In genomic region chr11:99379568-99379967, GRCm38 (mm10) we compare ENCODE assay signal across 10 mouse cellular contexts. TPM values are rescaled to one million over a fixed set of nuclear protein-coding genes. Genes with fewer than 3 reads are reported as not detected.
DNase-seq lines count a peak whose midpoint lies in the region; ATAC-seq and TF ChIP-seq lines count a peak whose summit lies in the region.
"Had no signal": no experiment of that assay in that cellular context is flagged by ENCODE, and none has a peak within 500 bp of the region (broad histone marks: within the 10 kb centered on the region; RNA-seq: fewer than 3 reads in every experiment).

No protein-coding gene starts in this region.

- no peaks in the 10 kb centered on the region for H3K36me3 ChIP-seq in hindbrain, embryonic 10.5 days
- no peaks in the 10 kb centered on the region for H3K36me3 ChIP-seq in hindbrain, embryonic 13.5 days
- H3K36me3 ChIP-seq in neural tube, embryonic 11.5 days (ENCODE audit: control insufficient read depth, insufficient read depth, low read length), result no peaks in the 10 kb centered on the region
- H3K36me3 ChIP-seq: embryonic facial prominence, embryonic 13.5 days; neural tube, embryonic 13.5 days had no signal

- H3K4me1 ChIP-seq in hindbrain, embryonic 10.5 days (replicated peaks), result no peaks in the 10 kb centered on the region
- H3K4me1 ChIP-seq in hindbrain, embryonic 13.5 days (replicated peaks), result no peaks in the 10 kb centered on the region
- no peaks in the 10 kb centered on the region for H3K4me1 ChIP-seq in cortical plate, adult 2 months (ENCODE audit: control insufficient read depth, insufficient read depth, low read length)
- H3K4me1 ChIP-seq in neural tube, embryonic 11.5 days (ENCODE audit: control insufficient read depth, insufficient read depth, low read length), result no peaks in the 10 kb centered on the region
- H3K4me1 ChIP-seq: embryonic facial prominence, embryonic 13.5 days; neural tube, embryonic 13.5 days had no signal

- H3K9ac ChIP-seq in hindbrain, embryonic 13.5 days, result no peak overlapping the region
- no peak overlapping the region for H3K9ac ChIP-seq in neural tube, embryonic 11.5 days (ENCODE audit: low read length)
- H3K9ac ChIP-seq: embryonic facial prominence, embryonic 13.5 days; neural tube, embryonic 13.5 days had no signal

- no peaks in the 10 kb centered on the region for H3K9me3 ChIP-seq in hindbrain, embryonic 10.5 days
- no peaks in the 10 kb centered on the region for H3K9me3 ChIP-seq in hindbrain, embryonic 13.5 days
- no peaks in the 10 kb centered on the region for H3K9me3 ChIP-seq in neural tube, embryonic 11.5 days (ENCODE audit: control insufficient read depth, low read length)
- H3K9me3 ChIP-seq: embryonic facial prominence, embryonic 13.5 days; neural tube, embryonic 13.5 days had no signal

- H3K27me3 ChIP-seq in hindbrain, embryonic 10.5 days (ENCODE audit: insufficient read depth, poor library complexity, severe bottlenecking), result peaks cover 21% of the 10 kb centered on the region
- H3K27me3 ChIP-seq in hindbrain, embryonic 13.5 days, result peaks cover 36% of the 10 kb centered on the region
- H3K27me3 ChIP-seq in neural tube, embryonic 11.5 days (ENCODE audit: control insufficient read depth, insufficient read depth, low read length), result no peaks in the 10 kb centered on the region

- peak; percentile 71 for DNase-seq in hindbrain, embryonic 10.5 days (ENCODE audit: low spot score)
- peak; percentile 87 for DNase-seq in adipocyte (ENCODE audit: low spot score)
- DNase-seq in heart, postnatal 10 days, result peak; percentile 71 to 84
- peak; percentile 49 to 67 for DNase-seq in left cerebral cortex, postnatal 10 days (ENCODE audit: extremely low spot score in 1 of 2, low spot score in 2 of 2)
- DNase-seq in neural tube, embryonic 11.5 days (ENCODE audit: low spot score), result peak; percentile 70
- peak; percentile 62 for DNase-seq in thymus, postnatal 0 days (ENCODE audit: low spot score)

- no peak overlapping the region for H3K4me3 ChIP-seq in hindbrain, embryonic 10.5 days
- no peak overlapping the region for H3K4me3 ChIP-seq in hindbrain, embryonic 13.5 days
- H3K4me3 ChIP-seq in cortical plate, adult 2 months (ENCODE audit: insufficient read depth, low read length), result no peak overlapping the region
- no peak overlapping the region for H3K4me3 ChIP-seq in neural tube, embryonic 11.5 days (ENCODE audit: low read depth, low read length)
- H3K4me3 ChIP-seq: embryonic facial prominence, embryonic 13.5 days; neural tube, embryonic 13.5 days had no signal

- WGBS in hindbrain, embryonic 10.5 days, result 23% methylated on average over 5 of the region's 5 CpGs
- WGBS in hindbrain, embryonic 13.5 days, result 18% methylated on average over 5 of the region's 5 CpGs
- WGBS in neural tube, embryonic 11.5 days, result 20% methylated on average over 5 of the region's 5 CpGs

- intact Hi-C loops in heart, postnatal 10 days (cut with DNase I), result loop anchor here (1.0 to 5.0 kb wide), 3 partner anchors 84 to 903 kb away; no protein-coding TSS in a partner anchor
- intact Hi-C loops in left cerebral cortex, postnatal 10 days (cut with DNase I), result loop anchor here (2.0 to 5.0 kb wide), 2 partner anchors 83 to 918 kb away; no protein-coding TSS in a partner anchor

- H3K4me2 ChIP-seq in hindbrain, embryonic 13.5 days, result no peak overlapping the region
- no peak overlapping the region for H3K4me2 ChIP-seq in neural tube, embryonic 11.5 days (ENCODE audit: low read depth)
- H3K4me2 ChIP-seq: embryonic facial prominence, embryonic 13.5 days; neural tube, embryonic 13.5 days had no signal

- ATAC-seq in hindbrain, embryonic 13.5 days (ENCODE audit: low FRiP score), result no peak
- ATAC-seq in neural tube, embryonic 11.5 days (ENCODE audit: insufficient read depth, low FRiP score, low TSS enrichment), result no peak

- TF ChIP-seq CTCF in cortical plate, adult 2 months (IDR thresholded peaks at IDR 0.05; ENCODE audit: extremely low read depth, insufficient read depth, low read length), result peak; percentile 90

- H3K27ac ChIP-seq in hindbrain, embryonic 10.5 days, result no peak overlapping the region
- H3K27ac ChIP-seq in hindbrain, embryonic 13.5 days, result no peak overlapping the region
- H3K27ac ChIP-seq in cortical plate, adult 2 months (ENCODE audit: insufficient read depth, low read length), result no peak overlapping the region
- no peak overlapping the region for H3K27ac ChIP-seq in neural tube, embryonic 11.5 days (ENCODE audit: low read depth, low read length)
- H3K27ac ChIP-seq: embryonic facial prominence, embryonic 13.5 days; neural tube, embryonic 13.5 days had no signal

- TF ChIP-seq POLR2A in cortical plate, adult 2 months (IDR thresholded peaks at IDR 0.05; ENCODE audit: extremely low read depth, insufficient read depth, low read length), result no peak

RNA-seq across cellular contexts. Expression of gene Krt28, which starts 4.9 kb away (rescaled TPM):
- 0.25 and 0.26 TPM in 2 replicates for polyA plus RNA-seq in hindbrain, embryonic 10.5 days (2016; fragmentation: Nextera tagmentation; extraction: Ambion mirVana)
- polyA plus RNA-seq in hindbrain, embryonic 13.5 days (2015; fragmentation: Nextera tagmentation; extraction: Ambion mirVana), result 0.43 and 0.47 TPM in 2 replicates
- 0.15 and 0.25 TPM in 2 replicates for polyA plus RNA-seq in cortical plate, adult 2 months (2012; rRNA removed)
- not detected for total RNA-seq in heart, postnatal 10 days (2021)
- total RNA-seq in left cerebral cortex, postnatal 10 days (2021), result under 1 TPM in 1 of 2 experiments, not detected in 1; 0.28 TPM
- 0.15 and 0.19 TPM in 2 replicates for polyA plus RNA-seq in neural tube, embryonic 11.5 days (2014; fragmentation: Nextera tagmentation; extraction: Ambion mirVana)
- 0.27 and 0.30 TPM in 2 replicates for polyA plus RNA-seq in thymus, postnatal 0 days (2015; fragmentation: Nextera tagmentation; extraction: Ambion mirVana)

RNA-seq across cellular contexts. Expression of gene Krt10, which starts 9.6 kb away (rescaled TPM):
- polyA plus RNA-seq in hindbrain, embryonic 10.5 days (2016; fragmentation: Nextera tagmentation; extraction: Ambion mirVana), result 22.4 and 27.4 TPM in 2 replicates
- polyA plus RNA-seq in hindbrain, embryonic 13.5 days (2015; fragmentation: Nextera tagmentation; extraction: Ambion mirVana), result 32.7 and 41.6 TPM in 2 replicates
- polyA plus RNA-seq in cortical plate, adult 2 months (2012; rRNA removed), result 10.5 and 12.9 TPM in 2 replicates
- 1 to 10 TPM; 6.8 to 9.7 TPM for total RNA-seq in heart, postnatal 10 days (2021)
- 10 to 100 TPM; 10.6 to 11.3 TPM for total RNA-seq in left cerebral cortex, postnatal 10 days (2021)
- 22.4 and 23.5 TPM in 2 replicates for polyA plus RNA-seq in neural tube, embryonic 11.5 days (2014; fragmentation: Nextera tagmentation; extraction: Ambion mirVana)
- polyA plus RNA-seq in thymus, postnatal 0 days (2015; fragmentation: Nextera tagmentation; extraction: Ambion mirVana), result 44.9 and 47.3 TPM in 2 replicates

RNA-seq across cellular contexts. Expression of gene Krt27, which starts 28.7 kb away (rescaled TPM):
- polyA plus RNA-seq in hindbrain, embryonic 10.5 days (2016; fragmentation: Nextera tagmentation; extraction: Ambion mirVana), result not detected in 2 replicates
- polyA plus RNA-seq in hindbrain, embryonic 13.5 days (2015; fragmentation: Nextera tagmentation; extraction: Ambion mirVana), result not detected in 2 replicates
- not detected in 2 replicates for polyA plus RNA-seq in cortical plate, adult 2 months (2012; rRNA removed)
- total RNA-seq in heart, postnatal 10 days (2021), result not detected
- not detected for total RNA-seq in left cerebral cortex, postnatal 10 days (2021)
- not detected in 2 replicates for polyA plus RNA-seq in neural tube, embryonic 11.5 days (2014; fragmentation: Nextera tagmentation; extraction: Ambion mirVana)
- polyA plus RNA-seq in thymus, postnatal 0 days (2015; fragmentation: Nextera tagmentation; extraction: Ambion mirVana), result 0.09 and 0.23 TPM in 2 replicates

RNA-seq across cellular contexts. Expression of gene Krt26, which starts 41.8 kb away (rescaled TPM):
- polyA plus RNA-seq in hindbrain, embryonic 10.5 days (2016; fragmentation: Nextera tagmentation; extraction: Ambion mirVana), result 0.12 and 0.43 TPM in 2 replicates
- 0.13 and 0.21 TPM in 2 replicates for polyA plus RNA-seq in hindbrain, embryonic 13.5 days (2015; fragmentation: Nextera tagmentation; extraction: Ambion mirVana)
- polyA plus RNA-seq in cortical plate, adult 2 months (2012; rRNA removed), result 0.04 TPM in 1 of 2 replicates, not detected in the other
- not detected for total RNA-seq in heart, postnatal 10 days (2021)
- under 1 TPM; 0.20 to 0.21 TPM for total RNA-seq in left cerebral cortex, postnatal 10 days (2021)
- polyA plus RNA-seq in neural tube, embryonic 11.5 days (2014; fragmentation: Nextera tagmentation; extraction: Ambion mirVana), result 0.12 TPM in 1 of 2 replicates, not detected in the other
- polyA plus RNA-seq in thymus, postnatal 0 days (2015; fragmentation: Nextera tagmentation; extraction: Ambion mirVana), result not detected in 2 replicates
- polyA plus RNA-seq: embryonic facial prominence, embryonic 13.5 days had no signal

RNA-seq across cellular contexts. Expression of gene Krt12, which starts 42.5 kb away (rescaled TPM):
- polyA plus RNA-seq in hindbrain, embryonic 10.5 days (2016; fragmentation: Nextera tagmentation; extraction: Ambion mirVana), result 0.09 TPM in 1 of 2 replicates, not detected in the other
- polyA plus RNA-seq in hindbrain, embryonic 13.5 days (2015; fragmentation: Nextera tagmentation; extraction: Ambion mirVana), result 0.13 TPM in 1 of 2 replicates, not detected in the other
- 16.4 and 16.9 TPM in 2 replicates for polyA plus RNA-seq in cortical plate, adult 2 months (2012; rRNA removed)
- not detected for total RNA-seq in heart, postnatal 10 days (2021)
- 1 to 10 TPM; 6.0 to 6.3 TPM for total RNA-seq in left cerebral cortex, postnatal 10 days (2021)
- not detected in 2 replicates for polyA plus RNA-seq in neural tube, embryonic 11.5 days (2014; fragmentation: Nextera tagmentation; extraction: Ambion mirVana)
- polyA plus RNA-seq in thymus, postnatal 0 days (2015; fragmentation: Nextera tagmentation; extraction: Ambion mirVana), result 0.52 and 0.63 TPM in 2 replicates
- polyA plus RNA-seq: embryonic facial prominence, embryonic 13.5 days had no signal
